Mouse (Mus musculus) WW6 (cell line): Measurements from ENCODE around the gene Klra4.
"Not testable (repeated sequence)": the region's sequence is repeated elsewhere in the genome, so short reads cannot be mapped to it uniquely, and the experiment has no call there.

Source experiments
- DNase-seq: peaks from one replicate; pipeline ENCODE4 v3.0.0-alpha.2; 2013; ENCODE audit warnings: low read depth, low spot score

Gene Klra4

GRCm38 (mm10) chr6:130067171-130067570 is at the start of gene Klra4:
Gene Klra4 (minus strand): TSS chr6:130067271.
- not testable (repeated sequence) for DNase-seq

GRCm38 (mm10) chr6:130110485-130110884 is 43.4 kb upstream of the Klra4 start:
- no peak for DNase-seq

- not testable (repeated sequence) for DNase-seq
Observed at GRCm38 (mm10) chr6:130102743-130103142, 35.7 kb upstream of the Klra4 start.

GRCm38 (mm10) chr6:130092336-130092948 is 25.4 kb upstream of the Klra4 start:
- no peak for DNase-seq

- DNase-seq: no peak
Observed at GRCm38 (mm10) chr6:130065196-130065595, 1.9 kb downstream of the Klra4 start.

- not testable (repeated sequence) for DNase-seq
Observed at GRCm38 (mm10) chr6:130035146-130035545, 31.9 kb downstream of the Klra4 start.

GRCm38 (mm10) chr6:130031493-130032089 is 35.5 kb downstream of the Klra4 start:
- DNase-seq: not testable (repeated sequence)

GRCm38 (mm10) chr6:130026854-130027253 is 40.2 kb downstream of the Klra4 start, which contains the start of gene Klra6:
Gene Klra6 (minus strand): TSS chr6:130026954.
- DNase-seq: no peak
